ENCODE assay signal across 8 mouse cellular contexts in the genomic region with DNA sequence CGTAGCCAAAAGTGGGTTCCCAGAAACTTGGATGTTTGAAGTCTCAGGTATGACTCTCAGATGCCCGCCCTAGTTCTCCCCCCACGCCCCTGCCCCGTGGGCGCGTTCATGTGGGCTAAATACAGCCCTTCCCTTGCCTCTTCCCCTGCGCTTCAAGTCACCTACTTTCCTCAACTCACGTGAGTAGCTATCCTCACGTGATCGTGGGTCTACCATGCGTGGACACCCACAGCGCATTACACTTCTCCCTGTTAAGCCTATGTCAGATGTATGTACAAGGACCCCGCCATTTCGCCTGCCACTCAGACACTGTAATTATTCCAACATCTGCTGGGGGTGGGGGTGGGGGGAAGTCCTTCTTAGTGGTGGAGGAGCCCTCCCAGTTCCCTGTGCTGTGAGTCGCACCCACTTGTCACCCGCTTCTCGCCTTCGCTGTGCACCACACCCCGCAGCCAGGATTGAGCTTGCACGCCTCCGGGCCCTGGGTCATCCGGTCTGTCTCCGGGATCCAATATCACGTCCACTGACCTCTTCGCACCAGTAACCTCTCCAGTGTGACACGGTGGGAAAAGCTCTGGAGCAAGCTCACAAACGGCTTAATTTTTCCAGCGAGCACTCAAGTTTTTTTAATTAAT. TPM values are rescaled to one million over a fixed set of nuclear protein-coding genes. Genes with fewer than 3 reads are reported as not detected.
DNase-seq lines count a peak whose midpoint lies in the region; ATAC-seq and TF ChIP-seq lines count a peak whose summit lies in the region.

No protein-coding gene starts in this region.

- peaks cover 8% of the 10 kb centered on the region for H3K36me3 ChIP-seq in E14TG2a.4 (ENCODE audit: insufficient read depth, low read length)
- H3K36me3 ChIP-seq in forebrain, embryonic 14.5 days (ENCODE audit: control insufficient read depth, insufficient read depth, low read length), result no peaks in the 10 kb centered on the region

- H3K27ac ChIP-seq in bone marrow macrophage, adult 2 months (ENCODE audit: insufficient read depth, low read depth, low read length), result peak overlapping the region; percentile 25; the same call in 1 of the 2 replicates
- peak overlapping the region; percentile 96 for H3K27ac ChIP-seq in forebrain, embryonic 14.5 days (ENCODE audit: low read depth, low read length)

- no peak for TF ChIP-seq POLR2A in bone marrow macrophage, adult 2 months (IDR thresholded peaks at IDR 0.05; ENCODE audit: borderline replicate concordance, low read depth, low read length)

- DNase-seq in forebrain, embryonic 14.5 days (ENCODE audit: low spot score), result peak; percentile 59
- peak; percentile 56 for DNase-seq in heart, postnatal 4 days
- DNase-seq in left cerebral cortex, adult 18-20 months (ENCODE audit: low spot score in 2 of 2), result peak; percentile 38 to 49
- peak; percentile 66 for DNase-seq in lung, postnatal 36 days
- DNase-seq in right cerebral cortex, adult 2 months (ENCODE audit: low spot score in 2 of 2), result peak; percentile 50 to 59
- no peak for DNase-seq in ovary, postnatal 14 days (ENCODE audit: low spot score)

- TF ChIP-seq CTCF in E14TG2a.4 (conservative IDR thresholded peaks at IDR 0.05; ENCODE audit: low read length), result no peak
- TF ChIP-seq CTCF in bone marrow macrophage, adult 2 months (IDR thresholded peaks at IDR 0.05; ENCODE audit: low read depth, low read length), result no peak

- 6% methylated on average over 28 of the region's 28 CpGs for WGBS in forebrain, embryonic 14.5 days

- peak overlapping the region; percentile 90 for H3K9ac ChIP-seq in forebrain, embryonic 14.5 days (ENCODE audit: low read length)

- H3K9me3 ChIP-seq in E14TG2a.4 (ENCODE audit: low read length), result no peaks in the 10 kb centered on the region
- no peaks in the 10 kb centered on the region for H3K9me3 ChIP-seq in forebrain, embryonic 14.5 days (replicated peaks; ENCODE audit: control insufficient read depth, low read length)

- H3K4me3 ChIP-seq in E14TG2a.4 (replicated peaks; ENCODE audit: low read length), result peak overlapping the region; percentile 96
- peak overlapping the region; percentile 89 for H3K4me3 ChIP-seq in bone marrow macrophage, adult 2 months (ENCODE audit: insufficient read depth, low read length)
- H3K4me3 ChIP-seq in forebrain, embryonic 14.5 days (ENCODE audit: low read depth, low read length), result peak overlapping the region; percentile 83

- H3K4me2 ChIP-seq in forebrain, embryonic 14.5 days (ENCODE audit: low read length), result peak overlapping the region; percentile 94

- H3K4me1 ChIP-seq in E14TG2a.4 (replicated peaks; ENCODE audit: low read depth, low read length), result peaks cover 57% of the 10 kb centered on the region
- peaks cover 19% of the 10 kb centered on the region for H3K4me1 ChIP-seq in bone marrow macrophage, adult 2 months (ENCODE audit: control insufficient read depth, insufficient read depth, low read length)
- peaks cover 36% of the 10 kb centered on the region for H3K4me1 ChIP-seq in forebrain, embryonic 14.5 days (ENCODE audit: control insufficient read depth, insufficient read depth, low read length)

- peaks cover 17% of the 10 kb centered on the region for H3K27me3 ChIP-seq in E14TG2a.4 (ENCODE audit: insufficient read depth, low read length)
- no peaks in the 10 kb centered on the region for H3K27me3 ChIP-seq in forebrain, embryonic 14.5 days (replicated peaks; ENCODE audit: control insufficient read depth, insufficient read depth, low read length)

- ATAC-seq in forebrain, embryonic 14.5 days, result peak; percentile 45

RNA-seq across cellular contexts. Expression of gene Sept11, which starts 1.0 kb away (rescaled TPM):
- 23.7 and 24.8 TPM in 2 replicates for polyA plus RNA-seq in bone marrow macrophage, adult 2 months (2012; ENCODE audit: insufficient read depth, insufficient read length, missing spikeins)
- 149 and 167 TPM in 2 replicates for polyA plus RNA-seq in forebrain, embryonic 14.5 days (2014; fragmentation: Nextera tagmentation; extraction: Ambion mirVana)
- total RNA-seq in heart, postnatal 4 days (2021), result 100 to 1,000 TPM; 120 to 130 TPM
- 100 to 1,000 TPM; 180 to 181 TPM for total RNA-seq in left cerebral cortex, adult 18-20 months (2021)

RNA-seq across cellular contexts. Expression of gene Sowahb, which starts 47.4 kb away (rescaled TPM):
- not detected in 2 replicates for polyA plus RNA-seq in bone marrow macrophage, adult 2 months (2012; ENCODE audit: insufficient read depth, insufficient read length, missing spikeins)
- polyA plus RNA-seq in forebrain, embryonic 14.5 days (2014; fragmentation: Nextera tagmentation; extraction: Ambion mirVana), result 0.05 TPM in 1 of 2 replicates, not detected in the other
- total RNA-seq in heart, postnatal 4 days (2021), result under 1 TPM in 1 of 2 experiments, not detected in 1; 0.10 TPM
- total RNA-seq in left cerebral cortex, adult 18-20 months (2021), result 10 to 100 TPM; 25.1 to 29.8 TPM

Comparison
In these comparisons a context has a peak if more than half of its experiments do, and no peak if none do; other contexts are left out.
1. RNA of gene Sowahb, which starts 47.4 kb away (total RNA-seq): 25.1 to 29.8 TPM in left cerebral cortex, adult 18-20 months; 0.10 TPM in heart, postnatal 4 days; every median in the first group is over 10 times any median in the second.
2. Peak in every context shown above with its lines, with median percentiles within 50 percentile points of each other: H3K4me3 ChIP-seq.